Mouse (Mus musculus): ENCODE results near the gene Ltc4s. TPM values are rescaled to one million over a fixed set of nuclear protein-coding genes. Genes with fewer than 3 reads are reported as not detected.

The Ltc4s gene
- 2.5 and 2.8 TPM in 2 replicates for polyA plus RNA-seq (2015; fragmentation: Nextera tagmentation; extraction: Ambion mirVana)

DNA sequence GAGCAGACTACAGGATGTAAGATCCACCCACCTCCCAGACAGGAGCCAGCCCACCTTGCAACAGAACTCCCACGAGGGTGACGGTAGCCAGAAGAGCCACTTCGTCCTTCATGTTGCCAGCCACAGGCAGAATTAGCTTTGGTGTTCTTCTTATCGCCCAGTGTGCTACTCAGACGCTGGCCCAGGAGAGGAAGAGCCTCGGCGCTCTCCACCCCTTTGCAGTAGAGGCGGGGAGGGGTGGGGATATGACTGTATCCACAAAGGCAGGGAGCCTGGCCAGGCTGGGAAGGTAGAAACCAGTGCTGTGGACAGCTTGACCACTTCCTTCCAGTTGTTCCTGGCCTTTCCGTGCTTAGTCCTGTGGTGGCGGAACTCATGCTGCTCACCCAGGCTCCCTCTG, at the start of gene Ltc4s:
Gene Ltc4s (minus strand): TSS at position 293 of the 400 bp plus-strand sequence.
- H3K4me2 ChIP-seq, result peak within 1 kb of the TSS; percentile 91
- no peak within 1 kb of the TSS for H3K27ac ChIP-seq
- H3K9ac ChIP-seq, result peak within 1 kb of the TSS; percentile 63; the same call in 1 of the 2 replicates

DNA sequence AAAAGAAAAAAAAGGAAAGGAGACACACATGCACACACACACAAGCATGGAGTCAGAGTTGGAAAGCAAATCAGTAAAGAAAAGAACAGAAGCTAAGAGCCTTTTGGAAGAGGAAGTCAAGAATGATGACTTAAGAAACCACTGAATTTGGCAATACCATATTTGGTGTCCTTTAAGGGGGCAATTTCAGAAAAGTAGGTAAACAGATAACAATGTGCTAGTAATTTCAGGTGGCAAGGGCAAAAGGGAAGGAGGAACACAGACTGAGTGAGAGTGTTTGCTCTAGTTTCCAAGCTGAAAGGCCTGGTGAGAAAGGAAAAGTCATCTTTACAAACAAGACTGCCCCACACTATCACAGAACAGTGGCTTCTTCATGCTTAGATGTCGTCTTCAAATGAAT, 48.0 kb upstream of the Ltc4s start:
- Histone ChIP-seq H3K4me2 (no peak overlapping the region), H3K36me3 (peaks cover 11% of the 10 kb centered on the region; the same call in 1 of the 2 replicates), H3K27ac (no peak overlapping the region), H3K9ac (no peak overlapping the region), H3K4me1 (peaks cover 10% of the 10 kb centered on the region), H3K27me3 (no peaks in the 10 kb centered on the region), H3K4me3 (no peak overlapping the region), H3K9me3 (no peaks in the 10 kb centered on the region)
- WGBS, result 69% methylated on average over 1 of the region's 1 CpGs
- no peak for ATAC-seq (ENCODE audit: borderline replicate concordance, extremely low read depth, low FRiP score, low TSS enrichment)

More for the DNA sequence above, at the start of gene Ltc4s:
- Histone ChIP-seq H3K9me3 (no peaks in the 10 kb centered on the region), H3K27me3 (peaks cover 15% of the 10 kb centered on the region), H3K4me1 (peaks cover 23% of the 10 kb centered on the region), H3K36me3 (peaks cover 16% of the 10 kb centered on the region), H3K4me3 (peak within 1 kb of the TSS; percentile 62)
- WGBS, result 31% methylated on average over 10 of the region's 10 CpGs
- no peak for ATAC-seq (ENCODE audit: borderline replicate concordance, extremely low read depth, low FRiP score, low TSS enrichment)

DNA sequence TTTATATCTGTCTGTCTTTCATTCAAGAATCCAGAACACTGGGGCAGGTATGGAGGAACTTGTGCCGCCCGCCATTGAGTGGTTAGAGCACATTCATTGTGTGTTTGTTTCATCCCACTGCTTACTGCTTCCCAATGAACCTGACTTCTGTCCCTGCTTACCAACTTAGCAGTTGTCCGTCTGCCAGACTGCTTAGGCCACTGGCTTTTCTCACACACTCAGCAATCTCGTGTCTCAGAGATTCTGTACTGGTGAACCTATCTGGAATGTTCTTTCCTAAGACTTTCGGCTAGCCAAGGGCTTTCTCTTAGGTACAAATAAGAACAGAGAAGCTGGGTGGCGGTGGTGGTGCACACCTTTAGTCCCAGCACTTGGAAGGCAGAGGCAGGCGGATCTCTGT, 47.3 kb upstream of the Ltc4s start:
- Histone ChIP-seq H3K27me3 (no peaks in the 10 kb centered on the region), H3K36me3 (peaks cover 11% of the 10 kb centered on the region; the same call in 1 of the 2 replicates), H3K9ac (no peak overlapping the region), H3K4me2 (no peak overlapping the region), H3K9me3 (no peaks in the 10 kb centered on the region), H3K4me1 (peaks cover 10% of the 10 kb centered on the region), H3K4me3 (no peak overlapping the region), H3K27ac (no peak overlapping the region)
- WGBS, result 93% methylated on average over 7 of the region's 7 CpGs
- no peak for ATAC-seq (ENCODE audit: borderline replicate concordance, extremely low read depth, low FRiP score, low TSS enrichment)

DNA sequence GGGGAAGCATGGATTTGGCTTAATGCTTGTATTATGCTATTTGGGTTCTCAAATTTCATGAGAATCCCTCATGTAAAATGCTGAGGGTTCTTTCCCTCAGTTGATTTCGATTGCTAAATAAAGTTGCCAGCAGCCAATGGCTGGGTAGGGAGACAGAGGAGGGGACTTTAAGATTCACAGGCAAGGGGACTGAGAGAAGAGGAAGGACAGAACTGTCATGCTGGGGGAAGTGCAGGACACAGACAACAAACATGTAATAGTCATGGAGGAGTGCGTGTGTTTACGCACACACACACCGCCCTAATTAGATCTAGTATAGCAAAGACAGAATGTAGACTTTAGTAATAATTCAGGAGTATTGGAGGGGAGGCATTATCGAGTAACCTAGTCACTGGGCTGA, 46.8 kb upstream of the Ltc4s start:
- Histone ChIP-seq H3K36me3 (peaks cover 11% of the 10 kb centered on the region; the same call in 1 of the 2 replicates), H3K9ac (no peak overlapping the region), H3K4me2 (no peak overlapping the region), H3K27ac (no peak overlapping the region), H3K27me3 (no peaks in the 10 kb centered on the region), H3K4me1 (peaks cover 6% of the 10 kb centered on the region), H3K4me3 (no peak overlapping the region), H3K9me3 (no peaks in the 10 kb centered on the region)
- no peak for ATAC-seq (ENCODE audit: borderline replicate concordance, extremely low read depth, low FRiP score, low TSS enrichment)
- WGBS, result 91% methylated on average over 5 of the region's 5 CpGs

DNA sequence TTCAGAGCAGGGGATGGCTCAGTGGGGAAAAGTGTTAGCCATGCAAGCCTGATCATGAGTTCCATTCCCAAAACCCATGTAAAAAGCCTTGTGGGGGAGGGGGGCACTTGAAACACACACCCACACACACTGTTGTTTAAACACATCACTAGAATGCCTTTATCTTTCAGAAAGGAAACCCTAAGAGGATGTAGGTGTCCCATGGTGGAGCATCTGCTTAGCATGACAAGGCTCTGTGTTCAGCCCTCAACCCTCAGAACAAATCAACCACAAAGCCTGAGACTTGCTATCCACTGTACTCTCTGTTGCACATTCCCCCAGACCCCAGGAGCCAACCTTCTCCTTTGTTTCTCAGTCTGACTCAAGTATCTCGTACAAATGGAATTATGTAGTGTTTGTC, 41.6 kb upstream of the Ltc4s start:
- Histone ChIP-seq H3K4me1 (peaks cover 12% of the 10 kb centered on the region; the same call in 1 of the 2 replicates), H3K36me3 (no peaks in the 10 kb centered on the region), H3K9me3 (no peaks in the 10 kb centered on the region), H3K4me3 (no peak overlapping the region), H3K27me3 (no peaks in the 10 kb centered on the region), H3K9ac (no peak overlapping the region), H3K27ac (no peak overlapping the region), H3K4me2 (no peak overlapping the region)
- ATAC-seq (ENCODE audit: borderline replicate concordance, extremely low read depth, low FRiP score, low TSS enrichment), result no peak
- 72% methylated on average over 1 of the region's 1 CpGs for WGBS

DNA sequence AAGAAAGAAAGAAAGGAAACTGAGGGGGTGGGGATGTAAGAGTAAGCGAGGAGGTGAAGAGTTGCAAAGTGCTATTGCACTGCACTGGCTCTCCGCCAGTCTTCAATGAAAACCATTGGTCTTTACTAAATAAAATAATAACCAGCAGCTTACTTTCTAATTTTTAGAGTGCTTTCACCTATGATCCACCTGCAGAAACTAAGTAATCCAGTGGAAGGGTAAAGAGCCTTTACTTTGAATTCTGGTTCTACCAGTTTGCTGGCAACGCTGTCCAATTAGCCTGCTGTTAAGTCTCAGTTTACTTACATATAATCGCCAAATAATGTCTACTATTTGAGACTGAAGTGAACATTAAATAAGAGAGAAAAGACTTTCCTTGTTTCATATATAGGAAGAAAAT, 40.6 kb upstream of the Ltc4s start:
- Histone ChIP-seq H3K9ac (no peak overlapping the region), H3K4me3 (no peak overlapping the region), H3K27me3 (no peaks in the 10 kb centered on the region), H3K4me2 (peak overlapping the region; percentile 8; the same call in 1 of the 2 replicates), H3K36me3 (no peaks in the 10 kb centered on the region), H3K9me3 (no peaks in the 10 kb centered on the region), H3K4me1 (peaks cover 18% of the 10 kb centered on the region; the same call in 1 of the 2 replicates), H3K27ac (peak overlapping the region; percentile 64)
- WGBS, result 52% methylated on average over 4 of the region's 4 CpGs
- ATAC-seq (ENCODE audit: borderline replicate concordance, extremely low read depth, low FRiP score, low TSS enrichment), result no peak

DNA sequence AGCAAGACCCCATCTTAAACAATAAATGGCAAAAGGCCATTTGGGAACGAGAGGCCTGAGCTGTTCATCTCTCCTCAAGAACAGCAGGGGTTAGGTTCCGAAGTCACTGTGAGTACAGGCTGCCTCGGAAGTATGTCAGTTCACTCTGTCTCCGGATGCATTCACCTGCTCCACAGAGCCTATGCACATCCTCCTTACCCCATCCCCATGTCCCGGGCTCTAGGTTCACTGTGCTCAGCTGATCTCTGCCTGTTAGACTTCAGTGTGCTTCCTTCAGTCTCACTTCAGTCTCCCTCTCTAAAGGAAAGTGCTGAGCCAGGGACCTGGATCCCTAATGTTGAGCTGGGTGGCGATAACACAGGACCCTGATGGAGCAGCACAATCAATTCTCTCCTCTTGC, 39.3 kb upstream of the Ltc4s start:
- H3K27ac ChIP-seq, result peak overlapping the region; percentile 64; the same call in 1 of the 2 replicates
- no peaks in the 10 kb centered on the region for H3K27me3 ChIP-seq
- H3K36me3 ChIP-seq, result no peaks in the 10 kb centered on the region
- H3K4me3 ChIP-seq, result no peak overlapping the region
- 92% methylated on average over 6 of the region's 6 CpGs for WGBS
- H3K4me2 ChIP-seq, result no peak overlapping the region
- no peak for ATAC-seq (ENCODE audit: borderline replicate concordance, extremely low read depth, low FRiP score, low TSS enrichment)
- H3K4me1 ChIP-seq, result peaks cover 18% of the 10 kb centered on the region; the same call in 1 of the 2 replicates
- no peaks in the 10 kb centered on the region for H3K9me3 ChIP-seq
- no peak overlapping the region for H3K9ac ChIP-seq

DNA sequence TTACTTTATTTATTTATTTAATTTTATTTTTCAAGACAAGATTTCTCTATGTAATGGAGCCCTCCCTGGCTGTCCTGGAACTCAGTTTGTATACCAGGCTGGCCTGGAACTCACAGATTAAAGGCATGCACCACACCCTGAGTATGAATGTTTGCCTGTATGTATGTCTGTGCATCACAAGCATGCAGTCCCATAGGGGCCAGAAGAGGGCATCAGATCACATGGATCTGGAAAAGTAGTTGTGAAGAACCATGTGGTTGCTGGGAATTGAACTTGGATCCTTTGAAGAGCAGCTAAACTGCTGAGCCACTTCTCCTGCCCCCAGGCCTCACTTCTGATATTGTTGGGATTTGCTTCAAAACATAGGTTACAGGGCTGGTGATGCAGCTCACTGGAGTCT, 38.6 kb upstream of the Ltc4s start:
- no peak overlapping the region for H3K27ac ChIP-seq
- no peak overlapping the region for H3K9ac ChIP-seq
- H3K9me3 ChIP-seq, result no peaks in the 10 kb centered on the region
- no peak overlapping the region for H3K4me3 ChIP-seq
- no peak; the same call in 1 of the 2 replicates for ATAC-seq (ENCODE audit: borderline replicate concordance, extremely low read depth, low FRiP score, low TSS enrichment)
- no peaks in the 10 kb centered on the region for H3K36me3 ChIP-seq
- H3K4me1 ChIP-seq, result peaks cover 18% of the 10 kb centered on the region; the same call in 1 of the 2 replicates
- H3K27me3 ChIP-seq, result no peaks in the 10 kb centered on the region
- no peak overlapping the region for H3K4me2 ChIP-seq

DNA sequence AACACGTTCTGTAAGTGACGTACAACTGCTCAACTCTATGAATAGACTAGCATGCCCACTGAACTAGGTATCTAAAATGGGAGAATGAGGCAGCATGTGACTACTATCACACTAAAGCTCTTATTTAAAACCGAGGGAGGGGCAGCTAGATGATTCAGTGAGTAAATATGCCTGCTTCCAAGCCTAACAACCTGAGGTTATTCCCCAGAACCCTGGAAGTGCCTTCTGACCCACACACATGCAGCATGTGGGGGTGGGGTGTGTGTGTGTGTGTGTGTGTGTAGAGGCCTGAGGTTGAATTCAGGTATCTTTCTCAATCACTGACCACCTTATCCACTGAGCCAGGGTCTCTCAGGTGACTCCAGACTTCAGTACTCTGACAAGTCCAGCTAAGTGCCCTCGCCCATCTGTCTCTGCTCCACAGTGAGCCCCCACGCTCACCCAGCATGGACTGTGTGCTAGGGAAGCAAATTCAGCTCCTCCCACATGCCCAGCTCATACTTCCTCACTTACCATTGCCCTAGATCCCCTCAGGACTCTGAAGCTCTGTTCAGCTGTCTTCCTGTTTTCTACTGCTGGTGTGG, 37.2 kb upstream of the Ltc4s start:
- Histone ChIP-seq H3K4me2 (no peak overlapping the region), H3K9ac (no peak overlapping the region), H3K4me3 (no peak overlapping the region), H3K9me3 (no peaks in the 10 kb centered on the region), H3K27me3 (no peaks in the 10 kb centered on the region), H3K27ac (no peak overlapping the region), H3K4me1 (peaks cover 18% of the 10 kb centered on the region; the same call in 1 of the 2 replicates), H3K36me3 (no peaks in the 10 kb centered on the region)
- WGBS, result 75% methylated on average over 5 of the region's 5 CpGs
- no peak for ATAC-seq (ENCODE audit: borderline replicate concordance, extremely low read depth, low FRiP score, low TSS enrichment)

DNA sequence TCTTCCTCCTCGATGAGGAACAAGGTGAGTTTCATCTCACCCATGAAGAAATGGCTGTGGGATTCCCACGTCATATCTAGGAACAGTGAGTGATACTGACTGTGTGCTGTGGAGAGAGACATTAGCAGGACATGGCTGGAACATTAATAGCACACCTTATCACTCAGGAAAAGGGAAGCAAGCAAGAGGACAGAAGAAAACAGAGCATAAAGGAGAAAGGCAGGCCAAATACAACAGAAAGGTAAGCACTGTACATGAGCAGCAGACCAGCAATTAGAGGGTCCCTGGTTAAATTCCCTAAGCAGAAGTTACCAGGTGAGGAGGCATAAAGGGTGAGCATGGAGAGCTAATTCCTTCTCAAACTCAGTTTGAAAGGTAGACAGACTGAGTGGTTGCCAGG, 36.7 kb upstream of the Ltc4s start:
- Histone ChIP-seq H3K9me3 (no peaks in the 10 kb centered on the region), H3K4me3 (no peak overlapping the region), H3K36me3 (no peaks in the 10 kb centered on the region), H3K9ac (no peak overlapping the region), H3K27me3 (no peaks in the 10 kb centered on the region), H3K4me2 (no peak overlapping the region), H3K27ac (no peak overlapping the region), H3K4me1 (peaks cover 18% of the 10 kb centered on the region; the same call in 1 of the 2 replicates)
- 75% methylated on average over 2 of the region's 2 CpGs for WGBS
- ATAC-seq (ENCODE audit: borderline replicate concordance, extremely low read depth, low FRiP score, low TSS enrichment), result no peak

DNA sequence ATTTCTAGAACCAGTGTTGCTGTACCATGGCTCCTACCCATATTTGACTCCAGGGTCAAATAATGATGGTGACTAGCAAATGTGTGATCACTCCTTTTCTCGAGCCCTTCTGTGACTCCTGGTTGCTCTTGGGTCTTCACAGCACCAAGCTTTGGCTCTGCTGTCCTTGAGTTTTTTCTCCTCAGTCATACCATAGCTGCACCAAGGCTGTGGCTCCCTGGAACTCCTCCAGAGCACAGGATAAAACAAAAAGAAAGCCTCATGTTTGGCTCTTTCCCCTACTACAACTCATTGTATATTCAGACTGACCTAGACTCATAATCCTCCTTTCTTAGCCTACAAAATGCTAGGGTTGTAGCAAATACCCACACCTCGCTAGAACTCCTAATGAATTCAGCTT, 34.4 kb upstream of the Ltc4s start:
- Histone ChIP-seq H3K9me3 (no peaks in the 10 kb centered on the region), H3K4me1 (peaks cover 14% of the 10 kb centered on the region; the same call in 1 of the 2 replicates)

DNA sequence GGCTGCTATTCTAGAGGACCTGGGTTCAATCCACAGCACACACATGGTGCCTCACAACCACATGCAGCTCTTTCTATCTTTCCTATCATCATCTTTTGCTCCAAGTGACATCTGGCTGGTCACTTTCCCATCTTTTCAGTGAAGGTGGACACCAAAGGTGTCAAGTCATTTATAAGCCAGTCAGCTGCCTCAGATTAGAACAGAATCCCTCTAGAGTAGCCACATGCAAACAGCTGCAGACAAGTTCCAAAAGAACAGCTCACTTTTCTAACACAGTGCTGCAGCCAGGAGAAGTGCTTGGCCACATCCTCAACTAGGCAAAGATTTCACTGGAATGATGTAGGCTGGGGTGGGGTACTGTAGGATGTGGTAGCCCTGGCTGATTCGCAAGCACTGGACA, 31.5 kb upstream of the Ltc4s start:
- Histone ChIP-seq H3K9me3 (no peaks in the 10 kb centered on the region), H3K27ac (no peak overlapping the region), H3K36me3 (peaks cover 20% of the 10 kb centered on the region), H3K27me3 (no peaks in the 10 kb centered on the region), H3K4me2 (no peak overlapping the region), H3K4me3 (no peak overlapping the region), H3K4me1 (0 out of 2 replicates have a peak, but pooled peaks cover 4% of the 10 kb centered on the region), H3K9ac (no peak overlapping the region)
- WGBS, result 100% methylated on average over 1 of the region's 1 CpGs
- no peak for ATAC-seq (ENCODE audit: borderline replicate concordance, extremely low read depth, low FRiP score, low TSS enrichment)

More for the DNA sequence above, 34.4 kb upstream of the Ltc4s start:
- H3K27ac ChIP-seq, result no peak overlapping the region
- H3K4me3 ChIP-seq, result no peak overlapping the region
- WGBS, result 78% methylated on average over 2 of the region's 2 CpGs
- no peaks in the 10 kb centered on the region for H3K36me3 ChIP-seq
- no peak for ATAC-seq (ENCODE audit: borderline replicate concordance, extremely low read depth, low FRiP score, low TSS enrichment)
- H3K9ac ChIP-seq, result no peak overlapping the region
- no peaks in the 10 kb centered on the region for H3K27me3 ChIP-seq
- no peak overlapping the region for H3K4me2 ChIP-seq

Data from lung, embryonic 15.5 days (tissue).